Mouse (Mus musculus) limb, embryonic 10.5 days (tissue): ENCODE results near the gene Cnst. TPM values are rescaled to one million over a fixed set of nuclear protein-coding genes. Genes with fewer than 3 reads are reported as not detected.
A peak's percentile ranks its signal among the peaks of the same experiment; 100 is the strongest.

Source experiments
- DNase-seq: peaks from one replicate; pipeline ENCODE4 v3.0.0-alpha.2; 2017; ENCODE audit warnings: low spot score
- H3K27ac ChIP-seq: fragments of 300-500 bp; sonication (generic); 2 replicates; pipeline ENCODE4 v1.5.1; 2016; ENCODE audit warnings: mild to moderate bottlenecking
- H3K27me3 ChIP-seq: fragments of 300-500 bp; sonication (generic); 2 replicates; pipeline ENCODE4 v1.6.1; 2016; ENCODE audit warnings: low read depth, mild to moderate bottlenecking; ENCODE audit not compliant: poor library complexity, severe bottlenecking
- H3K36me3 ChIP-seq: fragments of 300-500 bp; sonication (generic); 2 replicates; pipeline ENCODE4 v1.6.1; 2016; ENCODE audit warnings: mild to moderate bottlenecking, moderate library complexity
- H3K4me1 ChIP-seq: fragments of 300-500 bp; sonication (generic); 2 replicates; pipeline ENCODE4 v1.6.1; 2016
- H3K4me3 ChIP-seq: fragments of 300-500 bp; sonication (generic); 2 replicates; pipeline ENCODE4 v1.5.1; 2016; ENCODE audit warnings: mild to moderate bottlenecking, moderate library complexity
- H3K9me3 ChIP-seq: fragments of 300-500 bp; sonication (generic); replicated peaks from 2 replicates; pipeline ENCODE4 v1.6.1; 2016; ENCODE audit warnings: mild to moderate bottlenecking
- WGBS: fragments of 180-500 bp; shearing (Covaris S2); methylation state at CpG from one replicate; pipeline ENCODE4 v1.1.7; 2016; 5-methylcytosine and 5-hydroxymethylcytosine counted together
- polyA plus RNA-seq: library from polyadenylated mRNA; unstranded; fragments of >200 nt; fragmentation: Nextera tagmentation; extraction: Ambion mirVana; gene quantifications from 2 replicates; pipeline ENCODE4 v1.2.1, GENCODE M21; 2016

The Cnst gene
- polyA plus RNA-seq, 1 experiment from 2014 or later, result 17.0 TPM

DNA sequence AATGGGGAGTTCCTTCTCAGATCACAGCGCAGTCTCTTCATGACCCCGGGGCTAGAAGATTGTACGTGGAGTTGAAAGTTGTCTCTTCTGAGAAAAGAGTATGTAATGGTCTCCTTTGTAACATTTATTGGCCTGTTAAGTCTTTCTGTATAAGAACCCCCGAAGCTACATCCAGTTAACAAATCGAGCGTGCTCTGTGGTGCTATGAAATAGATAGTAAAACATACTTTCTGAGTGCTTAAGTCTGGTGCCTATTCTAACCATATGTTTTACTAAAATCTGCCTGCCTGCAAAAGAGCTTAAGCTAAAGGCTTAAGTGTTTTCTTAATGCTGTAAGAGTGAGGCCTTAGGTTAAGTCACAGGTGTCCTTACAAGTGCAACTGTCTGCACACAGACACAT is 66.2 kb downstream of the Cnst start:
- Histone ChIP-seq H3K9me3 (no peaks in the 10 kb centered on the region), H3K27me3 (no peaks in the 10 kb centered on the region), H3K4me3 (no peak overlapping the region), H3K36me3 (peaks cover 19% of the 10 kb centered on the region), H3K4me1 (0 out of 2 replicates have a peak, but pooled peaks cover 5% of the 10 kb centered on the region), H3K27ac (no peak overlapping the region)
- no peak for DNase-seq
- whole genome bisulfite sequencing, result 92% methylated on average over 6 of the region's 6 CpGs

DNA sequence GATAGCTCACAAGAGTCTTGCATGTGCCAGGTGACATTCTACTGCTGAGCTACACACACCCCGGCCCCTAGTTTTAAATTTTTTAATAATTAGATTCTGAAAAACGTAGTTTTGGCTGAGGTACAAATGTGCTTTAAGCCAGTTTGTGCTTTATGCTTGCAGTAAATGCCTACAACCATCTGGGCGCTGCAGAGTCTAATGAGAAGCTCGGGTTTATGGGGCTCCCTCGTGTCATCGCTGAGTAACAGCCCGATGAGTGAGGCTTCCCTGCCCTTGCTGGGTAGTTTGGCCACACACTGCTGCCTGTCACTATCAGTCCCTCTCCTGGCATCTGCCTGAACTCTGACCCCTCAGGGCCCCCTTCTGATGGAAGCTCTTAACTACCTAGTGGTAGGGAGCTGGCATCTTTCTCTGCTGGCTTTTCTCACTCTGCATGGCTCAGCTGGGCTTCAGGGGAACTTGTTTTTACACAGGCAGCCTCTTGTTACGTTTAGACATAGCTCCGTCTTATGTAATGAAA is 66.9 kb downstream of the Cnst start:
- H3K9me3 ChIP-seq, result no peaks in the 10 kb centered on the region
- WGBS, result 67% methylated on average over 9 of the region's 9 CpGs
- 0 out of 2 replicates have a peak, but pooled peaks cover 5% of the 10 kb centered on the region for H3K4me1 ChIP-seq
- H3K36me3 ChIP-seq, result peaks cover 19% of the 10 kb centered on the region
- no peaks in the 10 kb centered on the region for H3K27me3 ChIP-seq
- DNase-seq, result no peak
- no peak overlapping the region for H3K4me3 ChIP-seq
- no peak overlapping the region for H3K27ac ChIP-seq

DNA sequence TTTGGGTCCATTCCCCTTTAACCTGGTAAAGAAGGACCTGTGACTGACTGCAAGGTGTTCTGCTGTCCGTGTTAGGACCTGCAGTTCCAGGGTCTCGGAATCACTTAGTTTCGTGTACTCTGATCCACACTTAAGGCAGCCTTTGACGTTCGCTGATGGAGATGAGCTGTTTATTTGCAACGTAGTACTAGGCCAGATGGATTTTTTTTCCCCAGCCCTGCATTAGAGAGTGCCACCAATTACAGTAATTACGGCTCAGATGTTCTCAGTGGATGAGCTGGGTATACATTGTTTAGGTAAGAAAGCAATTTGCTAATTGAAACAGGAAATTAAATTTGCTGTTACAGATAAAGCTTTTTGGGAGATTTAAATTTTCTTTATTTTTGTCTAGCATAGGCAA is 71.3 kb downstream of the Cnst start:
- no peak for DNase-seq
- 73% methylated on average over 7 of the region's 7 CpGs for WGBS
- peaks cover 6% of the 10 kb centered on the region; the same call in 1 of the 2 replicates for H3K36me3 ChIP-seq
- H3K4me3 ChIP-seq, result no peak overlapping the region
- H3K27ac ChIP-seq, result no peak overlapping the region
- no peaks in the 10 kb centered on the region for H3K27me3 ChIP-seq
- no peaks in the 10 kb centered on the region for H3K9me3 ChIP-seq
- no peaks in the 10 kb centered on the region for H3K4me1 ChIP-seq

DNA sequence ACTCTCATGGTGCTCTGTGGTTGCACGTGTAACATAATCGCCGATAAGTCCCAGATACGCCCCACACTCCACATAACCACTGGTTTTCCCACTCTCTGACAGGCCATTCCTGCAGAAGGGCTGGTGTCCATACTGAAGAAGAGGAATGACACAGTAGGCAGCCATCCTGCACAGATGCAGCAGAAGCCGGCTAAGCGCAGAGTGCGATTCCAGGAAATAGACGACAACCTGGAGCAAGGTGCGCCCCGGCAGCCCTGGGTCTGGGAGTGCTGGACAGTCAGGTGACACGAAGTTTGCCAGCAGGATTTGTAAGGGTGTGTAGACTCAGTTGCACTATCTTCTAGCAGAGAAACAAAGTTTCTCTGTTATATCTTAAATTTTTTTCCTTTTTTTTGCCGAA is 76.5 kb downstream of the Cnst start:
- whole genome bisulfite sequencing, result 95% methylated on average over 12 of the region's 12 CpGs
- no peak for DNase-seq
- Histone ChIP-seq H3K4me3 (no peak overlapping the region), H3K27ac (no peak overlapping the region), H3K4me1 (no peaks in the 10 kb centered on the region), H3K27me3 (no peaks in the 10 kb centered on the region), H3K9me3 (no peaks in the 10 kb centered on the region), H3K36me3 (peaks cover 16% of the 10 kb centered on the region)

GRCm38 (mm10) chr1:179623657-179624056 is 77.5 kb downstream of the Cnst start:
- Histone ChIP-seq H3K27ac (no peak overlapping the region), H3K9me3 (no peaks in the 10 kb centered on the region), H3K4me3 (no peak overlapping the region), H3K36me3 (peaks cover 16% of the 10 kb centered on the region), H3K4me1 (no peaks in the 10 kb centered on the region), H3K27me3 (no peaks in the 10 kb centered on the region)
- WGBS, result 72% methylated on average over 4 of the region's 4 CpGs
- peak; percentile 54 for DNase-seq

DNA sequence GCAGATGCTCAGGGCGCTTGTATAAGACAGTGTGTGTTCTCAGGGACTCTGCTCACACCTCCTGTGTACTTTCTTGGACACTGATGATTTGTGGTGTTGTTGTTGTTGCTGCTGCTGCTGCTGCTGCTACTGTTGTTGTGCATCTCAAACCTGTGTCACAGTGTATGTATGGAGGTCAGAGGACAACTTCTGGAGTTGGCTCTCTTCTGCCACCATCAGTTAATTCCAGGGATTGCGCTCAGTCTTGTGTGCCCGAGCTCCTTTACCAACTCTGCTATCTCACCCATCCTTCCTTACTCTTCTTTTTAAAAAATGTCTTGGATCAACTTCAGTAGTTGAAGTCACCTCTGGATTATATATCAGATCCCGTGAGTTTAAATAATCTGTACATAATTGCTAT is 78.2 kb downstream of the Cnst start:
- WGBS, result 69% methylated on average over 4 of the region's 4 CpGs
- H3K27ac ChIP-seq, result no peak overlapping the region
- H3K36me3 ChIP-seq, result peaks cover 14% of the 10 kb centered on the region
- no peaks in the 10 kb centered on the region for H3K9me3 ChIP-seq
- H3K4me3 ChIP-seq, result no peak overlapping the region
- no peaks in the 10 kb centered on the region for H3K4me1 ChIP-seq
- DNase-seq, result no peak
- H3K27me3 ChIP-seq, result no peaks in the 10 kb centered on the region

DNA sequence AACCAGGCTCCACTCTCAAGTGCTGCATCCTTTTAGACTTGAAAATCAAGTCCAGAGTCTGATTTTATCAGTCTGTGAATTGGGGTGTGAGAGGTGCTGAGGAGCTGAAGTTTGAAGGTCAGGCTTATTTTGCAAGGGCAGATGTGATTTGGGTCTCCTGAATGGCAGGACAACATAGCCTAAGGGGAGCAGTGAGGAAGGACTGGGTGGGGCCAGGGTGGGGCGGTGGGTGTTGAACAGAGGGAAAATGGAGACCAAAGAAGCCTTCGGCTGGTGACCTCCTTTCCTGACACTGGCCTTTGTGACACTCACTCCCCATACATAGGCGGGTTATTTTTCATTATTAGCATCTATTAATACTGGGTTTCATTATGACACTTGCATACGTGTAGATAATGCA is 81.7 kb downstream of the Cnst start:
- H3K9me3 ChIP-seq, result no peaks in the 10 kb centered on the region
- 90% methylated on average over 4 of the region's 4 CpGs for WGBS
- peaks cover 11% of the 10 kb centered on the region for H3K36me3 ChIP-seq
- H3K27ac ChIP-seq, result no peak overlapping the region
- H3K27me3 ChIP-seq, result no peaks in the 10 kb centered on the region
- DNase-seq, result no peak
- H3K4me3 ChIP-seq, result no peak overlapping the region
- no peaks in the 10 kb centered on the region for H3K4me1 ChIP-seq

DNA sequence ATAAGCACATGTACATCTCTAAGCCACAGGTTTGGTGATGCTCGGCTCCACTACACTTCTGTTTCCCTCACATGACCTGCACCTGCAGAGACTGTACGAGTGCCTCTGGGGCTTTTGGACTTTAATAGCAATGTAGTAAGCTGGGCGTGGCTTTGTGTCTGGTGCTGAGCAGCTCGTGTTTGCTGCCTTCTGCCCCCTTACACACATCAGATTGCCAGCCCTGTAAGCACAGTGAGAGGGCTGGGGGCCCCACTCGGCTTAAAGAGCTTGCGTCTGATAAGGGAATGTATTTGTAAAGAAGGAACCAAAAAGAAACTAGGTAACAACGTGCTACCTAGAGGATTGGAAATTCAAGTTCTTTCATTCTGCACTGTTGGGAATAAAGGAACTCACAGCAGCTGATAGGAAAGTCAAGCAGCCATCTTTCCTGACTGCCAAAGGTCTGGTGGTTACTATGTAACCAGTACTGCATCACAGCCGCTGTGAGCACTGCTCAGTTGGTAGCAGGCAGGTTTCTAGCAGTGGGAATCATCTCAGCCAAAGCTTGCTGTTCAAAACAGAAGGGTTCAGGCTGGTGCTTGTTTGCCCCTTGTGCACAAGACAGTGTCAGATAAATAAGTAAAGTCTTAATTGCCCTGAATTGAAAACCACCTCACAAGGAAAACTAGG is 82.4 kb downstream of the Cnst start:
- Histone ChIP-seq H3K4me3 (no peak overlapping the region), H3K27ac (no peak overlapping the region), H3K4me1 (no peaks in the 10 kb centered on the region), H3K9me3 (no peaks in the 10 kb centered on the region), H3K27me3 (no peaks in the 10 kb centered on the region), H3K36me3 (peaks cover 11% of the 10 kb centered on the region)
- DNase-seq, result no peak
- WGBS, result 71% methylated on average over 8 of the region's 8 CpGs

GRCm38 (mm10) chr1:179629276-179629675 is 83.1 kb downstream of the Cnst start:
- Histone ChIP-seq H3K27me3 (no peaks in the 10 kb centered on the region), H3K4me1 (no peaks in the 10 kb centered on the region), H3K27ac (no peak overlapping the region), H3K4me3 (no peak overlapping the region), H3K36me3 (peaks cover 11% of the 10 kb centered on the region), H3K9me3 (no peaks in the 10 kb centered on the region)
- DNase-seq, result no peak
- 82% methylated on average over 5 of the region's 5 CpGs for WGBS

DNA sequence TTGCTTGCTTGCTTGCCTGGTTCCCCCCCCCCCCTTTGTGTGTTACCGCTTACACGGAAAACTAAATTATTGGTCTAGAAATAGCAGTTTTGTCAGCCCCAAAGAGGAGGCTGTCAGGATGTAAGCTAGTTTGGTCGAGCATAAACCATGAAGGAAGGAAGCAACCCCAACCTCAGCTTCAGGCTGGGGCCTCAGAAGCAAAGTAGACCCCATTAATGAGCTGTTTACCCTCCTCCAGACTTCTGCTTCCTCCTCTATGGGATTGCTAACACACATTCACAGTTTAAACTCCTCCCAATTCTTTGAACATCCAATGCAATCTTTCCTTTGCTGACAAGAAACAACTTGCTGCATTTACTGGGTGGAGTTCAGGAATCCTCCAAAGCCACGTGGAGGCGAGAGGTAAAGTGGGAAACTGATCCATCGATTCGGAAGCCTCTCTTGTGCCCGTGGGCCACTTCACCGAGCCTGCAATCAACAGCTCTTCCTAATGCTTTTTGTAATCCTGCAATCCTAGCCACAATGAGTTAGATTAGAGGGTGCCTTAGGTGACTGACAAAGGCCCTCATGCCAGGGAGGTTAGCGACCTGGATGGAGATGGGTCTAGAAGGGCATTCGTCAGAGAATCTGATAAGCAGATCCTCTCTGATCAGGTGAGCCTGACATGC is 86.7 kb downstream of the Cnst start:
- Histone ChIP-seq H3K9me3 (no peaks in the 10 kb centered on the region), H3K4me1 (no peaks in the 10 kb centered on the region), H3K36me3 (no peaks in the 10 kb centered on the region), H3K27ac (no peak overlapping the region), H3K4me3 (no peak overlapping the region), H3K27me3 (no peaks in the 10 kb centered on the region)
- no peak for DNase-seq
- WGBS, result 85% methylated on average over 11 of the region's 11 CpGs

GRCm38 (mm10) chr1:179633414-179633752 is 87.2 kb downstream of the Cnst start:
- no peak for DNase-seq
- 38% methylated on average over 1 of the region's 1 CpGs for WGBS
- H3K36me3 ChIP-seq, result no peaks in the 10 kb centered on the region

DNA sequence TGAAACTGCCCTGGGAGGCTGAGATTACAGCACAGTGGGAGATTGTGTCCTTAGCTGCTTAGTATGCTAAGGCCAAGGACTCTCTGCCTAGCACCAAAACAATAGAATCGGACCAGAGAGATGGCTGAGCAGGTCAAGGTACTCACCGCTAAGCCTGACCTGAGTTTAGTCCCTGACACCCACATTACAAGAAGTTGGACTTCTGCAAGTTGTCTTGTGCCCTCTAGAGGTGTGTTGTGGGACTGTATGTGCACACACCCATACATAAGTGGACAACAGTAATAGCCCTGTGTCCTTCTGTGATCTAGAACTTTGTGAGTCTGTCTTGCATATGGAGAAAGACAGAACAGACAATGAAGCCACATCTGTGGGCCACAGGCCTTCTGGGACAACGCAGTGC is 88.0 kb downstream of the Cnst start:
- Histone ChIP-seq H3K9me3 (no peaks in the 10 kb centered on the region), H3K4me1 (no peaks in the 10 kb centered on the region), H3K27me3 (no peaks in the 10 kb centered on the region), H3K27ac (no peak overlapping the region), H3K4me3 (no peak overlapping the region), H3K36me3 (no peaks in the 10 kb centered on the region)
- no peak for DNase-seq
- 92% methylated on average over 3 of the region's 3 CpGs for WGBS

More at GRCm38 (mm10) chr1:179633414-179633752, 87.2 kb downstream of the Cnst start:
- Histone ChIP-seq H3K27ac (no peak overlapping the region), H3K4me3 (no peak overlapping the region), H3K9me3 (no peaks in the 10 kb centered on the region), H3K4me1 (no peaks in the 10 kb centered on the region), H3K27me3 (no peaks in the 10 kb centered on the region)

DNA sequence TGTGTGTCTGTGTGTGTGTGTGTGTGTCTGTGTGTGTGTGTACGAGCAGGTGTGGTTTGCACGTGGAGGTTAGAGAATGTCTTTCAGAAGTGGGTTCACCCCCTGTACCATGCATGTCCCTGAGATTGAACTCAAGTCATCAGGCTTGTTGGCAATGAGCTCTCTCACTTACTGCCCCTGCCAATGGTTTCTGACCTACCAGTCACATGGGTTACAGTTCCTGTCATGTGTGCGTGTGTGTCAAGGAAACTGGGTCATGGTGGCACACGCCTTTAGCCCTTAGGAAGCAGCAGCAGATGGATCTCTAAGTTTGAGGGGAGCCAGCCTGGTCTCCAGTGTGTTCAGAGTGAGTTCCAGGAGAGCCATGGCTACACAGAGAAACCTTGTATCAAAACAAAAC is 96.6 kb downstream of the Cnst start:
- H3K36me3 ChIP-seq, result no peaks in the 10 kb centered on the region
- 89% methylated on average over 4 of the region's 4 CpGs for WGBS
- peaks cover 6% of the 10 kb centered on the region; the same call in 1 of the 2 replicates for H3K4me1 ChIP-seq
- H3K9me3 ChIP-seq, result no peaks in the 10 kb centered on the region
- H3K27me3 ChIP-seq, result no peaks in the 10 kb centered on the region
- H3K4me3 ChIP-seq, result no peak overlapping the region
- DNase-seq, result no peak
- no peak overlapping the region for H3K27ac ChIP-seq
